Mouse (Mus musculus) embryonic facial prominence, embryonic 14.5 days (tissue): ENCODE data around the gene Clstn3. TPM values are rescaled to one million over a fixed set of nuclear protein-coding genes. Genes with fewer than 3 reads are reported as not detected.
"Not testable (repeated sequence)": the region's sequence is repeated elsewhere in the genome, so short reads cannot be mapped to it uniquely, and the experiment has no call there.

ENCODE experiments used
- ATAC-seq: fragments of 200-750 bp; cut with Nextera tagmentation; 2 replicates; pipeline ENCODE4 v1.8.0; 2017; ENCODE audit warnings: low read depth, moderate number of reproducible peaks, moderate TSS enrichment
- DNase-seq: peaks from one replicate; pipeline ENCODE4 v3.0.0-alpha.2; 2015; ENCODE audit warnings: low spot score
- H3K27ac ChIP-seq: fragments of 300-500 bp; sonication (generic); replicated peaks from 2 replicates; pipeline ENCODE4 v1.5.1; 2014; ENCODE audit warnings: low read depth, mild to moderate bottlenecking, low read length, moderate library complexity
- H3K27me3 ChIP-seq: fragments of 300-500 bp; sonication (generic); replicated peaks from 2 replicates; pipeline ENCODE4 v1.6.1; 2014; ENCODE audit warnings: low read length; ENCODE audit not compliant: control insufficient read depth, insufficient read depth
- H3K36me3 ChIP-seq: fragments of 300-500 bp; sonication (generic); 2 replicates; pipeline ENCODE4 v1.6.1; 2014; ENCODE audit warnings: low read length, mixed read lengths; ENCODE audit not compliant: control insufficient read depth, insufficient read depth
- H3K4me1 ChIP-seq: fragments of 300-500 bp; sonication (generic); 2 replicates; pipeline ENCODE4 v1.6.1; 2014; ENCODE audit warnings: antibody characterized with exemption, low read length; ENCODE audit not compliant: control insufficient read depth, insufficient read depth
- H3K4me2 ChIP-seq: fragments of 300-500 bp; sonication (generic); 2 replicates; pipeline ENCODE4 v1.6.1; 2014; ENCODE audit warnings: low read depth, mild to moderate bottlenecking, low read length, moderate library complexity, mixed read lengths
- H3K4me3 ChIP-seq: fragments of 300-500 bp; sonication (generic); 2 replicates; pipeline ENCODE4 v1.5.1; 2014; ENCODE audit warnings: low read depth, mild to moderate bottlenecking, low read length
- H3K9ac ChIP-seq: fragments of 300-500 bp; sonication (generic); 2 replicates; pipeline ENCODE4 v1.6.1; 2014; ENCODE audit warnings: low read depth, mild to moderate bottlenecking, low read length, moderate library complexity, mixed read lengths
- H3K9me3 ChIP-seq: fragments of 300-500 bp; sonication (generic); 2 replicates; pipeline ENCODE4 v1.6.1; 2016; ENCODE audit warnings: low read length; ENCODE audit not compliant: control insufficient read depth
- WGBS: fragments of 180-500 bp; shearing (Covaris S2); extraction: QIAGEN DNeasy Blood & Tissue Kit; methylation state at CpG from one replicate; pipeline ENCODE4 v1.1.7; 2014; 5-methylcytosine and 5-hydroxymethylcytosine counted together
- polyA plus RNA-seq: library from polyadenylated mRNA; unstranded; fragments of >200 nt; fragmentation: Nextera tagmentation; extraction: Ambion mirVana; gene quantifications from 2 replicates; pipeline ENCODE4 v1.2.1, GENCODE M21; 2014

The Clstn3 gene
- polyA plus RNA-seq, 1 experiment from 2014 or later = 7.7 TPM

DNA sequence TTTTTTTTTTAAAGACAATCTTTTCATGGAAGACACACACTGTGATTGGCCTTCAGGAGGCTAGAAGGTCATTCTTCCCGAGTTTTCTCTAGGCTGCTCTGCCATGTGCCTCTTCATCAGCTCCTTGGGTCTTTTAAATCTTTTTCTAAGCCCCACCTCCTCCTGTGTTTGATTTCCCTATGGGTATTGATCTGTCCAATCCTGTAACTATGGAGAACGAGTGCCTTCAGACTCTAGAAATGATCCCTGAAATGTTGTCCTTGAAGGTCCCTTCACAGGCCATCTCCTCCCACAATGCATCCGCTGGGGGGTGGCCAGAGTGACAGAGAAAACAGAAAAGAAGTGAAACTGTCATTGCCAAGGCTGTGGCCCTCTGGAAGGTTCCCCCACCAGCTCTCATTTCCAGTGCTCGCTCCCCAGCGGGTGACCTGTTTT is 12.6 kb upstream of the Clstn3 start:
- Histone ChIP-seq H3K4me3 (no peak overlapping the region), H3K27me3 (no peaks in the 10 kb centered on the region), H3K36me3 (no peaks in the 10 kb centered on the region), H3K4me1 (no peaks in the 10 kb centered on the region), H3K4me2 (no peak overlapping the region), H3K9ac (no peak overlapping the region), H3K27ac (no peak overlapping the region), H3K9me3 (no peaks in the 10 kb centered on the region)
- WGBS = 68% methylated on average over 5 of the region's 5 CpGs
- DNase-seq = no peak
- ATAC-seq = no peak

DNA sequence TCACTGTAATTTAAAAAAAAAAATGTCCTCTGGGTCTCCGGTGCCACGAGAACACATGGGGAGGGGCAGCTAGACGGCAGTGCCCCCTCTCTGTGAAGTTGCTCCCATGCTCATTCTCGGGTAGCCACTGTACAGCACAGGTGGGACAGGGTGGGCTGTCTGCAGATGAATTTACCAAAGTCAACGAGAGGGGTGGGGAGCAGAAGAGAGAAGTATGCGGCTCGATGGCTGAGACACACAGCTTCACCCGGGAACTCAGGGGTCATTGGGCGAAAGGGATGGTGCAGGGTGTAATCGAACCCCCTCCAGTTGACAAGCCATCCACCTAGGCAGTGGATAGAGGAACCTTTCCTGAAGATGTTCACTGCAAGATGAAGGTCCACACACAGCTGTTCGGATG is 12.2 kb upstream of the Clstn3 start:
- WGBS = 84% methylated on average over 11 of the region's 11 CpGs
- Histone ChIP-seq H3K9ac (no peak overlapping the region), H3K9me3 (no peaks in the 10 kb centered on the region), H3K36me3 (no peaks in the 10 kb centered on the region), H3K4me2 (no peak overlapping the region), H3K4me3 (no peak overlapping the region), H3K27me3 (no peaks in the 10 kb centered on the region), H3K4me1 (no peaks in the 10 kb centered on the region), H3K27ac (no peak overlapping the region)
- ATAC-seq = no peak
- no peak for DNase-seq

DNA sequence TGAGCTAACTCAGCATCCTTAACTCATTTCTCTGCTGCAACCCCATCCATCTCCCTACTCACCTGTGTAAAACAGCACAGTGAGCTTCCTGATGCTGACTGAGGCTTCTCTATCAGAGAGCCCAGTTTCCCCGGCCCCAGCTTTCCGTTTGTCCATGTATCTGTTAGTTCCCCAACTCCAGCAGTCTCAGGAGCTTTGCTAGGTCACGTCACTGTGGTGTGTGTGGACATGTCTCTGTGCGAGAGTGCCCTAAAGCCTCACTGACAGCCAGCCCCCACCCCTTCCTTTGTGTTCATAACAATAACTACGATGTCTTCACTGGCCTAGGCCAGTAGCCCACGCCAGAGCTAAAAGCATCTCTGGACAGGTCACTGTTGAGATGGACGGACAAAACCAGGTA is 11.6 kb upstream of the Clstn3 start:
- Histone ChIP-seq H3K36me3 (no peaks in the 10 kb centered on the region), H3K9me3 (no peaks in the 10 kb centered on the region), H3K4me3 (no peak overlapping the region), H3K27me3 (no peaks in the 10 kb centered on the region), H3K9ac (no peak overlapping the region), H3K4me2 (no peak overlapping the region), H3K27ac (no peak overlapping the region), H3K4me1 (no peaks in the 10 kb centered on the region)
- DNase-seq (no peak), ATAC-seq (no peak)
- 79% methylated on average over 7 of the region's 7 CpGs for WGBS

DNA sequence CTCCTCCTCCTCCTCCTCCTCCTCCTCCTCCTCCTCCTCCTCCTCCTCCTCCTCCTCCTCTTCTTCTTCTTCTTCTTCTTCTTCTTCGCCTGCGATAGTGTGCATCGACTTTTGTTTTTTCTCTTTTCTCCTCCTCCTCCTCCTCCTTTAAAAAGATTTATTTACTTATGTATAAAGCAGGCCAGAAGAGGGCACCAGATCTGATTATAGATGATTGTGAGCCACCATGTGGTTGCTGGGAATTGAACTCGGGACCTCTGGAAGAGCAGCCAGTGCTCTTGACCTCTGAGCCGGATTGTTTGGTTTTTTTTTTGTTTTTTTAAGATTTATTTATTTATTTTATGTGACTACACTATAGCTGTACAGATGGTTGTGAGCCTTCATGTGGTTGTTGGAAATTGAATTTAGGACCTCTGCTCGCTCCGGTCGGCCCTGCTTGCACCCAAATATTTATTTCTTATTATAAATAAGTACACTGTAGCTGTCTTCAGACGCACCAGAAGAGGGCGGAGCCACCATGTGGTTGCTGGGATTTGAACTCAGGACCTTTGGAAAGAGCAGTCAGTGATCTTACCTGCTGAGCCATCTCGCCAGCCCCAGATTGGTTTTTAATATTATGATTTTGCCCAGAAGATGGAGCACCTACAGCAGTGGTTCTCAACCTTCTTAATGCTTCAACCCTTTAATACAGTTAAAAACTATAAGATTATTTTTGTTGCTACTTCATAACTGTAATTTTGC is 10.9 kb upstream of the Clstn3 start:
- not testable (repeated sequence) for H3K9me3 ChIP-seq, H3K4me3 ChIP-seq, H3K4me1 ChIP-seq, H3K36me3 ChIP-seq, DNase-seq, H3K4me2 ChIP-seq, H3K27ac ChIP-seq, H3K27me3 ChIP-seq, ATAC-seq, H3K9ac ChIP-seq
- WGBS = 93% methylated on average over 9 of the region's 11 CpGs

DNA sequence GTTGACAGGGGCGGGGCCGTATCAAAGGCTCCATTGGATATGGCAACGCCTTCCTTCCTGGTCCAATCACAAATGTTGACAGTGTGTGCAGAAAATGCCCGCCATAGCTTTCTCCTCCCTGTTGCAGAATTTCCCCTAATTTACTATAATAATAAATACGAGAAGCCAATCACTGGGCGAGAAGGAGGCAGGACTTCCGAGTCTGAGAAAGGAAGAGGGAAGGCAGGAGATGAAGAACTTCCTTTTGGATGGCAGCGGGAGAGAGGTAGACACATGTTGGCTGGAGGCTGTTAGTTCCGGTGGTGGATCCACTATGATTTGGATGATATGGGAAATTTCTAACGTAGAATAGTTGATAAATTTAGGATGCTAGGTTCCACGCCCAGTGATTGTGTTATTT is 10.0 kb upstream of the Clstn3 start:
- Histone ChIP-seq H3K9ac (no peak overlapping the region), H3K9me3 (no peaks in the 10 kb centered on the region), H3K27me3 (no peaks in the 10 kb centered on the region), H3K36me3 (no peaks in the 10 kb centered on the region), H3K27ac (no peak overlapping the region), H3K4me1 (no peaks in the 10 kb centered on the region), H3K4me2 (no peak overlapping the region), H3K4me3 (no peak overlapping the region)
- DNase-seq (no peak), ATAC-seq (no peak)
- WGBS = 85% methylated on average over 11 of the region's 11 CpGs

DNA sequence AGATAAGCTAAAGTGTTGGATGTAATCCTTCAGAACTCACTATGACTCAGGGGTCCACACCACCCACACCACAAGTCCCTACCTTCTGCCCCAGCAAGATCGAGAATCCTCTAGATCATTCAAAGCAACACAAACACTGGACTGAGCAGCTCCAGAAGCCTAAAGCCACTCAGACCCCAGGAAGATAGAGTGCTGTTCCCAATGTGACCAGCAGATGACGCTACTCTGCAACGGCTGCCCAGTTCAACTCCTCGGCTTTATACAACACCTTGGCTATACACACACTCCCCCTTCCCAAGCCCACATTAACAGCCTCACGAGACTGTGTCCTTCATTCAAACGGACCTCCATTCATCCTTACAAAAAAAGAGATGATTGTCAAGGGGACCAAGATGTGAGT is 8.2 kb upstream of the Clstn3 start:
- Histone ChIP-seq H3K9me3 (no peaks in the 10 kb centered on the region), H3K4me2 (no peak overlapping the region), H3K27ac (no peak overlapping the region), H3K4me1 (no peaks in the 10 kb centered on the region), H3K36me3 (no peaks in the 10 kb centered on the region), H3K9ac (no peak overlapping the region), H3K4me3 (no peak overlapping the region), H3K27me3 (no peaks in the 10 kb centered on the region)
- DNase-seq = no peak
- ATAC-seq = no peak
- 34% methylated on average over 6 of the region's 6 CpGs for WGBS

DNA sequence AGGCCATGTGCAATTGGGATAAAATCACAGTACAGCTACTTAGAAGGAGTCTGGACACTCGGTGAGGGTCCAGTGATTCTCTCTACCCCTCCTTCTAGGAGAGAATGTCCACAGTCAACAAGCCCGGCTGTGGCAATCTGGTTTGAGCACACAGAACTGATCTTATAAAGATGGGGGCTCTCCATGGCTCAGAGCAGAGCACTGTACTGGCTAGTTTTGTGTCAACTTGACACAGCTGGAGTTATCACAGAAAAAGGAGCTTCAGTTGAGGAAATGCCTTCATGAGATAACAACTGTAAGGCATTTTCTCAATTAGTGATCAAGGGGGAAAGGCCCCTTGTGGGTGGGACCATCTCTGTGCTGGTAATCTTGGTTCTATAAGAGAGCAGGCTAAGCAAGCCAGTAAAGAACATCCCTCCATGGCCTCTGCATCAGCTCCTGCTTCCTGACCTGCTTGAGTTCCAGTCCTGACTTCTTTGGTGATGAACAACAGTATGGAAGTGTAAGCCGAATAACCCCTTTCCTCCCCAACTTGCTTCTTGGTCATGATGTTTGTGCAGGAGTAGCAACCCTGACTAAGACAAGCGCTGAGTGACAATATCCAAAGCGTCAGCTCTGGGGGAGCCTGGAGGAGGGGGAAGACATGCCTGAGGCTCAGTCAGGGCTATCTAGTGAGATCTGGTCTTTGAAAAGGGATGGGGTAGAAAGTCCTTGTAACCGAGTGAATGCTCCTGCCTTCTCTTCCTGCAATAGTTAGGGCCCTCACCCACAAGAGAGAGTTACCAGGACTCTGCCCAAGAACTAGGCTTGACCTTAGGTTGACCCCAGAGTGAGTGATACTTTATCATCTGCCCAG is 7.4 kb upstream of the Clstn3 start:
- H3K36me3 ChIP-seq, H3K9ac ChIP-seq, H3K27ac ChIP-seq, H3K27me3 ChIP-seq, H3K4me2 ChIP-seq, ATAC-seq, H3K9me3 ChIP-seq, H3K4me1 ChIP-seq, H3K4me3 ChIP-seq, DNase-seq: not testable (repeated sequence)
- 78% methylated on average over 6 of the region's 6 CpGs for WGBS

DNA sequence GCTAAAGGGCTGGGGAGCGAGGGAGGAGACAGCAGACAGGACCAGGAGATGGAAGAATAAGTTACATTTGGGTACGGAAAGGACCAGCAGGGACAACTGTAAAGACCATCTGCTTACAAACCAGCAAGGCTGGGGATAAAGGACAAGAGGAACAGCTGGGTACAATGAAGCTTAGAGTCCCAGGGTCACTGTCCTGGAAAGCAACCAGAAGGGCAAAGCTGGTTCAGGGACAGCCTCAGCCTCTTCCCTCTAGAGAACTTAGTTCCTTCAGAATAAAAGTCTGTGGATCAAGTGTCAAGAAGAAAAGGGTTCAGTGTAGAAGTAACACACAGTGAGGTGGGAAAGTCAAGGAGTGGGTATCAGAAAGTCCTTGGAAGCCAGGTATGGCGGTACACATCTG is 6.5 kb upstream of the Clstn3 start:
- Histone ChIP-seq H3K4me1 (no peaks in the 10 kb centered on the region), H3K36me3 (no peaks in the 10 kb centered on the region), H3K4me3 (no peak overlapping the region), H3K27ac (no peak overlapping the region), H3K9ac (no peak overlapping the region), H3K27me3 (no peaks in the 10 kb centered on the region), H3K9me3 (no peaks in the 10 kb centered on the region), H3K4me2 (no peak overlapping the region)
- WGBS = 88% methylated on average over 3 of the region's 3 CpGs
- no peak for DNase-seq
- ATAC-seq = no peak
